In the genomic region with DNA sequence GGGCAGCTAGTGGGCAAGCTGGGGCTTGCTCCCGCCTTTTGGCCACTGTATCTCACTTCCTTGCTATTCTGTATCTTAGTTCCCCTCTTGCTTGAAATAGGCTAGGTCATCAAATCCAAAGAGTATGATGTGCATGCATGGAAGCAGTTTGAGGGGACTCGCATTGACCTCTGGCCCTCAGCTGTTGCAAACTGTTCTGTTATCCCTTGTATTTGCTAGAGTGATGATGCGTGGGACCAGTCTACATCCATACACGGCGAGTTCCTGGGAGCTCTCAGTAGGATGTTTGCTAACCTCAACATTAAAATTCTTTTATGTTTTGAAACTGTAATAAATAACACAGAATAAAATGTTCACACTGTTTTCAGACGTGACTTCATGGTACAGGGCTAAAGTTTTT, we compare ENCODE assay signal across 16 mouse cellular contexts. TPM values are rescaled to one million over a fixed set of nuclear protein-coding genes. Genes with fewer than 3 reads are reported as not detected.
DNase-seq lines count a peak whose midpoint lies in the region; ATAC-seq and TF ChIP-seq lines count a peak whose summit lies in the region.
"Had no signal": no experiment of that assay in that cellular context is flagged by ENCODE, and none has a peak within 500 bp of the region (broad histone marks: within the 10 kb centered on the region; RNA-seq: fewer than 3 reads in every experiment).

No protein-coding gene starts in this region.

- peaks cover 4% of the 10 kb centered on the region; the same call in 1 of the 2 replicates for H3K9me3 ChIP-seq in heart, embryonic 13.5 days
- no peaks in the 10 kb centered on the region for H3K9me3 ChIP-seq in lung, embryonic 15.5 days
- H3K9me3 ChIP-seq in G1E (replicated peaks) = peaks cover 6% of the 10 kb centered on the region; the same call in 1 of the 2 replicates
- H3K9me3 ChIP-seq in liver, postnatal 0 days (ENCODE audit: low read length) = peaks cover 3% of the 10 kb centered on the region; the same call in 1 of the 2 replicates
- H3K9me3 ChIP-seq: embryonic facial prominence, embryonic 13.5 days had no signal

- no peaks in the 10 kb centered on the region for H3K27me3 ChIP-seq in heart, embryonic 13.5 days (replicated peaks)
- no peaks in the 10 kb centered on the region for H3K27me3 ChIP-seq in lung, embryonic 15.5 days
- no peaks in the 10 kb centered on the region for H3K27me3 ChIP-seq in G1E (ENCODE audit: insufficient read depth, low read length)
- no peaks in the 10 kb centered on the region for H3K27me3 ChIP-seq in liver, postnatal 0 days (ENCODE audit: insufficient read depth, low read length)
- H3K27me3 ChIP-seq: embryonic facial prominence, embryonic 13.5 days had no signal

- peak overlapping the region; percentile 70 for H3K27ac ChIP-seq in heart, embryonic 13.5 days (replicated peaks)
- H3K27ac ChIP-seq in lung, embryonic 15.5 days = no peak overlapping the region
- peak overlapping the region; percentile 72 for H3K27ac ChIP-seq in liver, postnatal 0 days (ENCODE audit: low read depth)
- H3K27ac ChIP-seq: embryonic facial prominence, embryonic 13.5 days; gastrocnemius, adult 2 months; hindbrain, postnatal 0 days had no signal

- H3K4me1 ChIP-seq in heart, embryonic 13.5 days = peaks cover 44% of the 10 kb centered on the region
- H3K4me1 ChIP-seq in lung, embryonic 15.5 days = peaks cover 22% of the 10 kb centered on the region
- H3K4me1 ChIP-seq in G1E (ENCODE audit: insufficient read depth, low read depth, low read length) = peaks cover 81% of the 10 kb centered on the region
- H3K4me1 ChIP-seq in liver, postnatal 0 days (ENCODE audit: insufficient read depth) = peaks cover 34% of the 10 kb centered on the region

- intact Hi-C loops in heart, postnatal 25 days (cut with DNase I) = no loop called here
- intact Hi-C loops in gastrocnemius, postnatal 14 days (cut with DNase I; ENCODE audit: low total_unique reads) = no loop called here

- TF ChIP-seq EP300 in liver, postnatal 0 days (IDR thresholded peaks at IDR 0.05; ENCODE audit: low read depth) = no peak

- no peaks in the 10 kb centered on the region for H3K36me3 ChIP-seq in heart, embryonic 13.5 days
- H3K36me3 ChIP-seq in lung, embryonic 15.5 days = no peaks in the 10 kb centered on the region
- peaks cover 34% of the 10 kb centered on the region for H3K36me3 ChIP-seq in G1E (replicated peaks)
- no peaks in the 10 kb centered on the region for H3K36me3 ChIP-seq in liver, postnatal 0 days (replicated peaks; ENCODE audit: insufficient read depth, low read length)
- H3K36me3 ChIP-seq: embryonic facial prominence, embryonic 13.5 days had no signal

- TF ChIP-seq CTCF in G1E (IDR thresholded peaks at IDR 0.05; ENCODE audit: low read depth, low read length) = no peak
- TF ChIP-seq CTCF in liver, postnatal 0 days (IDR thresholded peaks at IDR 0.05; ENCODE audit: low read depth) = no peak

- no peak for DNase-seq in heart, postnatal 25 days (ENCODE audit: low spot score)
- DNase-seq in lung, postnatal 36 days = no peak
- no peak for DNase-seq in G1E (ENCODE audit: low spot score)
- DNase-seq in liver, postnatal 0 days = no peak
- no peak for DNase-seq in retina, postnatal 1 day
- DNase-seq in gastrocnemius, postnatal 14 days = no peak
- DNase-seq: adrenal gland, postnatal 36 days; cerebellum, adult 9-10 months; gastrocnemius, adult 2 months; kidney, postnatal 36 days; spleen, adult 18-20 months; thymus, adult 2 months had no signal

- no peak for ATAC-seq in heart, embryonic 13.5 days (ENCODE audit: extremely low read depth, insufficient number of reproducible peaks, low FRiP score, low TSS enrichment)
- peak; percentile 11; the same call in 1 of the 2 replicates for ATAC-seq in lung, embryonic 15.5 days (ENCODE audit: borderline replicate concordance, extremely low read depth, low FRiP score, low TSS enrichment)
- ATAC-seq in G1E (ENCODE audit: extremely low read depth, insufficient number of reproducible peaks, low FRiP score, poor library complexity, severe bottlenecking) = no peak
- ATAC-seq in liver, postnatal 0 days = no peak
- ATAC-seq: hindbrain, postnatal 0 days had no signal

- peak overlapping the region; percentile 55 for H3K4me2 ChIP-seq in heart, embryonic 13.5 days
- no peak overlapping the region for H3K4me2 ChIP-seq in lung, embryonic 15.5 days
- H3K4me2 ChIP-seq in liver, postnatal 0 days (ENCODE audit: low read depth, low read length) = peak overlapping the region; percentile 47
- H3K4me2 ChIP-seq: embryonic facial prominence, embryonic 13.5 days had no signal

- 67% methylated on average over 6 of the region's 6 CpGs for WGBS in heart, embryonic 13.5 days
- 58% methylated on average over 6 of the region's 6 CpGs for WGBS in lung, embryonic 15.5 days
- WGBS in liver, postnatal 0 days (ENCODE audit: insufficient replicate concordance) = 60% methylated on average over 6 of the region's 6 CpGs

- 0 out of 2 replicates have a peak overlapping the region, but pooled peaks have one; percentile 8 for H3K4me3 ChIP-seq in heart, embryonic 13.5 days
- no peak overlapping the region for H3K4me3 ChIP-seq in lung, embryonic 15.5 days
- H3K4me3 ChIP-seq in G1E (ENCODE audit: low read depth, low read length) = peak overlapping the region; percentile 46; the same call in 1 of the 2 replicates
- H3K4me3 ChIP-seq in liver, postnatal 0 days (ENCODE audit: low read depth, low read length) = no peak overlapping the region
- H3K4me3 ChIP-seq: embryonic facial prominence, embryonic 13.5 days; gastrocnemius, adult 2 months had no signal

- H3K9ac ChIP-seq in heart, embryonic 13.5 days = 0 out of 2 replicates have a peak overlapping the region, but pooled peaks have one; percentile 4
- no peak overlapping the region for H3K9ac ChIP-seq in lung, embryonic 15.5 days
- H3K9ac ChIP-seq in liver, postnatal 0 days (replicated peaks) = no peak overlapping the region
- H3K9ac ChIP-seq: embryonic facial prominence, embryonic 13.5 days had no signal

RNA-seq across cellular contexts. Expression of gene Cers6, which starts 13.3 kb away (rescaled TPM):
- polyA plus RNA-seq in heart, embryonic 13.5 days (2015; fragmentation: Nextera tagmentation; extraction: Ambion mirVana) = 18.9 and 21.6 TPM in 2 replicates
- 1 to 10 TPM; 8.8 to 9.6 TPM for total RNA-seq in heart, postnatal 25 days (2021)
- 18.9 and 21.3 TPM in 2 replicates for polyA plus RNA-seq in lung, embryonic 15.5 days (2015; fragmentation: Nextera tagmentation; extraction: Ambion mirVana)
- total RNA-seq in G1E (2014; fragmentation: Nextera tagmentation) (92.4 and 103 TPM in 2 replicates), G1E (2017) (51.5 and 55.7 TPM in 2 replicates)
- 14.8 and 19.7 TPM in 2 replicates for polyA plus RNA-seq in G1E (2012)
- polyA plus RNA-seq in liver, postnatal 0 days (2015; fragmentation: Nextera tagmentation; extraction: Ambion mirVana) = 6.1 and 8.2 TPM in 2 replicates
- 1 to 10 TPM; 3.5 to 3.8 TPM for total RNA-seq in gastrocnemius, postnatal 14 days (2021)

Comparison
In these comparisons a context has a peak if more than half of its experiments do, and no peak if none do; other contexts are left out.
1. H3K4me3 ChIP-seq: peak in heart, embryonic 13.5 days (single experiment) and G1E (single experiment); none in lung, embryonic 15.5 days (single experiment) and liver, postnatal 0 days (single experiment).